Mouse (Mus musculus) neural tube, embryonic 11.5 days (tissue): ENCODE results near the gene Sept9. TPM values are rescaled to one million over a fixed set of nuclear protein-coding genes. Genes with fewer than 3 reads are reported as not detected.

ENCODE experiments used
- ATAC-seq: fragments of 200-750 bp; cut with Nextera tagmentation; 2 replicates; pipeline ENCODE4 v1.8.0; 2017; ENCODE audit warnings: moderate number of reproducible peaks, mild to moderate bottlenecking, moderate TSS enrichment, moderate library complexity; ENCODE audit not compliant: insufficient read depth, low FRiP score, low TSS enrichment
- DNase-seq: peaks from one replicate; pipeline ENCODE4 v3.0.0-alpha.2; 2015; ENCODE audit warnings: low spot score
- H3K27ac ChIP-seq: fragments of 300-500 bp; sonication (generic); 2 replicates; pipeline ENCODE4 v1.5.1; 2014; ENCODE audit warnings: low read depth, mild to moderate bottlenecking, low read length
- H3K27me3 ChIP-seq: fragments of 300-500 bp; sonication (generic); 2 replicates; pipeline ENCODE4 v1.6.1; 2014; ENCODE audit warnings: mild to moderate bottlenecking, low read length, mixed read lengths; ENCODE audit not compliant: control insufficient read depth, insufficient read depth
- H3K36me3 ChIP-seq: fragments of 300-500 bp; sonication (generic); 2 replicates; pipeline ENCODE4 v1.6.1; 2014; ENCODE audit warnings: mild to moderate bottlenecking, low read length, moderate library complexity, mixed read lengths; ENCODE audit not compliant: control insufficient read depth, insufficient read depth
- H3K4me1 ChIP-seq: fragments of 300-500 bp; sonication (generic); 2 replicates; pipeline ENCODE4 v1.6.1; 2014; ENCODE audit warnings: low read length, mixed read lengths; ENCODE audit not compliant: control insufficient read depth, insufficient read depth
- H3K4me2 ChIP-seq: fragments of 300-500 bp; sonication (generic); 2 replicates; pipeline ENCODE4 v1.6.1; 2014; ENCODE audit warnings: low read depth, mild to moderate bottlenecking, moderate library complexity
- H3K4me3 ChIP-seq: fragments of 300-500 bp; sonication (generic); 2 replicates; pipeline ENCODE4 v1.5.1; 2014; ENCODE audit warnings: low read depth, low read length
- H3K9ac ChIP-seq: fragments of 300-500 bp; sonication (generic); 2 replicates; pipeline ENCODE4 v1.6.1; 2014; ENCODE audit warnings: mild to moderate bottlenecking, low read length
- H3K9me3 ChIP-seq: fragments of 300-500 bp; sonication (generic); 2 replicates; pipeline ENCODE4 v1.6.1; 2016; ENCODE audit warnings: low read length; ENCODE audit not compliant: control insufficient read depth
- WGBS: fragments of 180-500 bp; shearing (Covaris S2); extraction: QIAGEN DNeasy Blood & Tissue Kit; methylation state at CpG from one replicate; pipeline ENCODE4 v1.1.7; 2014; 5-methylcytosine and 5-hydroxymethylcytosine counted together
- polyA plus RNA-seq: library from polyadenylated mRNA; unstranded; fragments of >200 nt; fragmentation: Nextera tagmentation; extraction: Ambion mirVana; gene quantifications from 2 replicates; pipeline ENCODE4 v1.2.1, GENCODE M21; 2014

Gene Sept9
- polyA plus RNA-seq, 1 experiment from 2014 or later: 183 TPM

DNA sequence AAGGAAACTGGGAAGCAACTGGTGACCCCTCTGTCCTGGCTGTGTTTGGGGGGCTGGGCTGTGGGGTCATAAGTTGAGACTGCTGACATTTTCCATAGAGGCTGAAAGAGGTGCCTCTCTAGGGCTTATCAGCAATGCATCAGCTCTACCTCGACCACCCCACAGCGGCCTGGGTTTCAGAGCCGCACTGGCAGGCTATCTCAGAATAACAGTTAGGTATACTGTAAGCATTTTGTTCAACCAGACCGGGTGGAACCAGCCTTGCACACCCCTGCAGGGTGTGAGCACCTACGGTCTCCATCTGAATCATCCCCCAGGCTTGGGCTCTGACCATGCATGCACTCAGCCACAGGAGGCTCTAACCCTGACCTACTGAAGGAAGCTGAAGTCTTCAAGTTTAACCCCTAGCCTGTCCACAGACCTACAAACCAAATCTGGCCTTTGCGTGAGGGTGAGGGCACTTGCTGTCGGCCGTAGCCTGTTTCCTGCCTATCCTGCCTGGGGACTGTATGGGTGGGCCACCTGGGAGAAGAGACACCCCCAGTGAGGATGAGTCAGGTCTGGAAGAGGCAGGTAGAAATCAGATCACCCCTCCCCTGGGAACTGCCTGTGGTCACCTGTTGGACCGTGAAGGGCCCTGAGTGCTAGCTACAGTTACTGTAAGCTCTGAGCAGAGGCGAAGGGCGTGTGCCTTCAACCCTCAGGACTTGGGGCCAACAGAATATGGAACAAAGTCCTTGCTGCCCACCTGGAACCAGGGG is 151.2 kb downstream of the Sept9 start:
- no peak overlapping the region for H3K4me3 ChIP-seq
- peaks cover 31% of the 10 kb centered on the region for H3K36me3 ChIP-seq
- H3K4me1 ChIP-seq: peaks cover 36% of the 10 kb centered on the region

DNA sequence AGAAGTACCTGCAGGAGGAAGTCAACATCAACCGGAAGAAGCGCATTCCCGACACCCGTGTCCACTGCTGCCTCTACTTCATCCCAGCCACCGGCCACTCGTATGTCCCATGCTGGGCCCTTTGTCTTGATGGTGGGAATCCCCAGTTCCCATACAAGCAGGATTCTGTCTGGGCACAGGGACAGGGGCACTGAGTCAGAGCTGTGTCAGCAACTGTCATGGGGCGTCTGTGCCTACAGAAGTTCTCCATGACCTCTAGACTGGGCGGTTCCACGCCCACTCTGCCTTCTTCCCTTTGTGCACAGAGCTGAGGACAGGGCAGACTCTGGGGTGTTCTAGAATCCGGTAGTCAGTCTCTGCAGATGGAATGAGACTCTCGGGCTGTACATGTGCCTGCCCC is 153.7 kb downstream of the Sept9 start:
- H3K4me1 ChIP-seq: peaks cover 21% of the 10 kb centered on the region
- no peaks in the 10 kb centered on the region for H3K9me3 ChIP-seq
- no peak overlapping the region for H3K4me3 ChIP-seq
- ATAC-seq (no peak), DNase-seq (no peak)
- no peak overlapping the region for H3K9ac ChIP-seq
- H3K4me2 ChIP-seq: no peak overlapping the region
- no peaks in the 10 kb centered on the region for H3K27me3 ChIP-seq
- WGBS: 96% methylated on average over 11 of the region's 11 CpGs
- H3K36me3 ChIP-seq: peaks cover 40% of the 10 kb centered on the region
- H3K27ac ChIP-seq: no peak overlapping the region

More for the DNA sequence above, 151.2 kb downstream of the Sept9 start:
- 0 out of 2 replicates have a peak overlapping the region, but pooled peaks have one; percentile 30 for H3K27ac ChIP-seq
- ATAC-seq: no peak
- no peak for DNase-seq
- H3K27me3 ChIP-seq: no peaks in the 10 kb centered on the region
- H3K4me2 ChIP-seq: no peak overlapping the region
- 87% methylated on average over 11 of the region's 11 CpGs for WGBS
- H3K9ac ChIP-seq: no peak overlapping the region
- H3K9me3 ChIP-seq: no peaks in the 10 kb centered on the region

DNA sequence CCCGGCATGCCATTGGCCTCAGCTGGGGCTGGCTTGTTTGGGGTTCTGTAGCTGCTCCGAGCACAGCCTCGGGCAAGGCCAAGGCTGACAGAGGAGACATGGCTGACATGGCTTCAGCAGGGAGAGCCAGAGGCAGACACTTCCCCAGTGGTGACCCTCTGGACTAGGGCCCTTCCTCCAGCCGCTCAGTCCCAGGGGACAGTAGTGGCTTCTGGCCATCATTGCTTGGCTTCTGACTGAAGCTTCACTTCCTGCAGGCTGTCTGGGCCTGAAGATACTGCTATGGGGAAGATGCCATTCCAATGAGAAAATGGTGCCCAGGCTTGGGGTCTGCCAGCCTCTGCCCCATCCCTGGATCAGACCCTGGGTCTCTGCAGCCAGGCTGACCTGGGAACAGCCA is 154.6 kb downstream of the Sept9 start:
- Histone ChIP-seq H3K9ac (no peak overlapping the region), H3K36me3 (peaks cover 41% of the 10 kb centered on the region), H3K4me2 (no peak overlapping the region), H3K27me3 (no peaks in the 10 kb centered on the region), H3K4me1 (peaks cover 12% of the 10 kb centered on the region), H3K4me3 (no peak overlapping the region), H3K9me3 (no peaks in the 10 kb centered on the region), H3K27ac (no peak overlapping the region)
- ATAC-seq: no peak
- 95% methylated on average over 4 of the region's 4 CpGs for WGBS
- DNase-seq: no peak

DNA sequence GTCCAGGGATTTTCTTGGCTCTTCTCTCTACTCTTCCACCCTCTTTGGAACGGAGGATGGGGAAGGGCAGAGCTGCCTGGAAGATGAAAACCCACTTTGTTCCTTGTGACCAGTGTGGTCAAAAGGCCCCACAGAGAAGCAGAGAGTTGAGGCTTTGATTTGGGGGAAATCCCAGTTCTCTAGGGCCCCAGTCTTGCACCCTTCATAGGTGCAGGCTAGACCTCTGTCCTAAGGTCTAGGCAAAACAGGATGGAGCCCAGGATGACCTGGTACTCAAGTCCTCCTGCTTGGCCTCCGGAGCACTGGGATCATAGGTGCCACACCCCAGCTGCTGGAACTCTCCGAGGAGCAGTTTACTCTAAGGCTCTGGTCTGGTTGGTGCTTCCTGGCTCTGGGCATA is 157.5 kb downstream of the Sept9 start:
- Histone ChIP-seq H3K36me3 (peaks cover 57% of the 10 kb centered on the region), H3K9me3 (no peaks in the 10 kb centered on the region), H3K27ac (no peak overlapping the region), H3K27me3 (no peaks in the 10 kb centered on the region), H3K4me3 (no peak overlapping the region), H3K9ac (no peak overlapping the region), H3K4me2 (no peak overlapping the region), H3K4me1 (no peaks in the 10 kb centered on the region)
- 83% methylated on average over 3 of the region's 3 CpGs for WGBS
- ATAC-seq: no peak
- no peak for DNase-seq

DNA sequence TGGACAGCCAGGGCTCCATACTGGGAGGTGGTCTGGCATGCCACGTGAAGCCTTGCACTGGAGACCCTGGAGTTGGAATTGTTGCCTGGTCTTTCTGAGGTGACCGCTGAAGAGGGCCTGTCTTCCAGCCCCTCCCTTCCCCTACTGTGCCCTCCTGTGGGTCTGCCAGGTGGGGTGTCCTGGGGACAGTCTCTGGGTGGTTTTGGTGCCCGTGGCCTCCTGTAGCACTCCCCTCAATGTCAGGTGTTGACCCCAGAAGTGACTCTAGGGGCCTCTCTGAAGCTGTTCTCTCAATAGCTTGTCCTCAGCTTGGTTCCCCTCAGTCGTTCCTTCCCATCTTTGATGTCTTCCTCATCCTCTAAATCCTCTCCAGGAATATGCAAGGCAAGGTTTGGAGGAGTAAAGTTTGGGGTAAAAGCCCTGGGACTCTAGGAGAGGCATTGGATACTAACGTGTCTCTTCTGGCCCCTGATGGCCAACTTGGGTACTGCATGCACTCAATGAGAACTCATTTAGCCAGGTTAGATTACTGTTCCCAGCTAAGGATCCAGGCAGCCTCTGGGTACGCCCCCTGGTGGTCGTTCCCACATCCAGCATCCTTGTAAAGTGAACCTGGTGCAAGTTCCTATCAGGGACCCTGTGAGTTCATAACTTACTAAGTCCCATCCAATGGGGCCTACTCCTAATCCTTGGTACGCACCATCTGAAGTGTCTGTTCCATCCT is 158.6 kb downstream of the Sept9 start:
- H3K4me1 ChIP-seq: no peaks in the 10 kb centered on the region
- no peak overlapping the region for H3K4me3 ChIP-seq
- H3K9me3 ChIP-seq: no peaks in the 10 kb centered on the region
- 39% methylated on average over 8 of the region's 8 CpGs for WGBS
- no peaks in the 10 kb centered on the region for H3K27me3 ChIP-seq
- H3K4me2 ChIP-seq: no peak overlapping the region
- peaks cover 52% of the 10 kb centered on the region for H3K36me3 ChIP-seq
- DNase-seq (peak; percentile 96), ATAC-seq (peak; percentile 55)
- no peak overlapping the region for H3K9ac ChIP-seq
- H3K27ac ChIP-seq: no peak overlapping the region

DNA sequence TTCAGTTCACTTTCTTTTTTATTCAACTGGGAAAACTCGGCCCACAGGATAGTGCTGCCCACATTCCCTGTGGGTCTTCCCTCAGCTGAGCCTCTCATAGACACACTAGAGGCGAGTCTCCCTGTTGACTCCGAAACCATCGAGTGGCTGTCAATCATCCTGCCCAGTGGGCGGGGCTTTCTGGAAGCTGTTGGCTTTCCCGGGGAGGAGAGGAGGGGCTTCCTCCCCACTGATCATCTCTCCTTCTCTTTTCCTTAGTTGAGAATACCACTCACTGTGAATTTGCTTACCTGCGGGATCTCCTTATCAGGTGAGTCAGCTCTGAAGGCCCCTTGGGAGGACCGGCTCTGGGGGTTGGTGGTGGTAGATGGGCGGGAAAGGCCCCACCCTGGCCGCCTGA is 159.7 kb downstream of the Sept9 start:
- Histone ChIP-seq H3K9me3 (no peaks in the 10 kb centered on the region), H3K27me3 (no peaks in the 10 kb centered on the region), H3K4me3 (no peak overlapping the region), H3K27ac (no peak overlapping the region), H3K4me2 (no peak overlapping the region), H3K9ac (no peak overlapping the region), H3K36me3 (peaks cover 43% of the 10 kb centered on the region), H3K4me1 (no peaks in the 10 kb centered on the region)
- WGBS: 84% methylated on average over 10 of the region's 10 CpGs
- no peak for DNase-seq
- no peak for ATAC-seq

DNA sequence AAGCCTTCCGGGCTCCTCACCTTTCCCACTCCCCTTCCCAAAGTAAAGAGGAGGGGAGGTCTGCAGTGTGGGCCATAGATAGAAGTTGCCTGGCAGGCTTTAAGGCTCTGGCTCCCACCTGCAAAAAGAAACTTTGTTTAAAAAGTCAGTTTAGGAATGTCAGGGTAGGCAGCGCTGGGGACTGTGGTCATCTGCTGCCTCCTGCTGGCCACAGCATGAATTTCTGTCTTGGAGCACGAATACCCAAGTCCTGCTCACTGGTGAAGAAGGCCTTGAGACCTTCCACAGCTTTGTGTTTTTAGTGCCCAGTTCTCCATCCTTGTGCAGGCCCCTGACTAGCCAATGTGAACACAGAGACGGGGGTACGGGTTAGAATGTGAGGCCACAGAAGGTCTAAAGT is 160.4 kb downstream of the Sept9 start:
- Histone ChIP-seq H3K27me3 (no peaks in the 10 kb centered on the region), H3K27ac (no peak overlapping the region), H3K4me2 (no peak overlapping the region), H3K9me3 (no peaks in the 10 kb centered on the region), H3K4me1 (no peaks in the 10 kb centered on the region), H3K4me3 (no peak overlapping the region), H3K36me3 (peaks cover 38% of the 10 kb centered on the region), H3K9ac (no peak overlapping the region)
- peak; percentile 69 for DNase-seq
- ATAC-seq: no peak
- WGBS: 78% methylated on average over 5 of the region's 5 CpGs

DNA sequence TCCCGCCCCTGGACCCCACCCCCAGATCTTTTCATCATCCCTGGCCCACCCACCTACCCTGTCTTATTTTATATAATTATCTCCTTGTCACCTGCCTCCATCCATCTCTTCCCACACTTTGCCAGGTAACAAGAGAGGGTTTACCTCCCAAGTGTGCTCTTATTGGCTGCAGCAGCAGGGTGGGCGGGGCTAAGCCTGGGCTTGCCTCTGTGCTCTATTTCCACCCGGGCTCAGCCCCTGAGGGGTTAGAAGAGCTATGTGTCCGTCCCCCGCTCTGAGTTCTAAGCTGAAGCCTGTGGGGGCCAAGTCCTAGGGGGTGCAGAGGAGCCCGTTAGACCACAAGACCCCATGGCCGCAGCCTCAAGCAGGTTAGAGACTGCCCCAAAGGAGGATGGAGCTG is 161.1 kb downstream of the Sept9 start:
- ATAC-seq (no peak), DNase-seq (no peak)
- Histone ChIP-seq H3K9ac (no peak overlapping the region), H3K27me3 (no peaks in the 10 kb centered on the region), H3K4me1 (no peaks in the 10 kb centered on the region), H3K4me2 (no peak overlapping the region), H3K27ac (no peak overlapping the region), H3K4me3 (no peak overlapping the region), H3K36me3 (peaks cover 31% of the 10 kb centered on the region), H3K9me3 (no peaks in the 10 kb centered on the region)
- 81% methylated on average over 7 of the region's 7 CpGs for WGBS

DNA sequence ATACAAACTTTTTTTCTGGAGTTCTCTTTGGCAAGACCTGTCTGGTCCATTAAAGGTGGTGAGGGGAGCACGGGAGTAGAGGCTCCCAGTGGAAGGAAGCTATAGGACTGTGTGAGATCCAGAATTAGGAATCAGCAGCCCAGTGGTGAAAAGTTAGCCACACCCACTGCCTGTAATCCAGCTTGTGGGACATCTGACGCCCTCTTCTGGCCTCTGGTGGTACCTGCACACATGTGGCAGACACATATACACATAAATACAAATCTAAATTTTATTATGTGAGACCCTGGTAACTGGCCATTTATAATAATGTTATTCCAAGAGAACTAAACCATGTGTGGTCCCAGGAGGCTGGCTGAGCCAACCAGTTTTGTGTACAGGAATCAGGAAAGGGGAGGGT is 162.8 kb downstream of the Sept9 start:
- H3K4me2 ChIP-seq: no peak overlapping the region
- ATAC-seq: no peak
- H3K4me3 ChIP-seq: no peak overlapping the region
- H3K27me3 ChIP-seq: no peaks in the 10 kb centered on the region
- H3K36me3 ChIP-seq: peaks cover 21% of the 10 kb centered on the region
- H3K27ac ChIP-seq: no peak overlapping the region
- H3K4me1 ChIP-seq: no peaks in the 10 kb centered on the region
- no peak overlapping the region for H3K9ac ChIP-seq
- WGBS: 84% methylated on average over 2 of the region's 2 CpGs
- DNase-seq: no peak
- no peaks in the 10 kb centered on the region for H3K9me3 ChIP-seq
